Mouse (Mus musculus) lung, postnatal 4 days (tissue): Measurements from ENCODE around the gene Six1.
"Not testable (repeated sequence)": the region's sequence is repeated elsewhere in the genome, so short reads cannot be mapped to it uniquely, and the experiment has no call there.

ENCODE experiments used
- DNase-seq, 2 experiments: peaks; one replicate each; pipeline ENCODE4 v3.0.0; 2021

Gene Six1

GRCm38 (mm10) chr12:73034901-73035895, 18.5 kb downstream of the Six1 start:
- DNase-seq, result no peak

DNA sequence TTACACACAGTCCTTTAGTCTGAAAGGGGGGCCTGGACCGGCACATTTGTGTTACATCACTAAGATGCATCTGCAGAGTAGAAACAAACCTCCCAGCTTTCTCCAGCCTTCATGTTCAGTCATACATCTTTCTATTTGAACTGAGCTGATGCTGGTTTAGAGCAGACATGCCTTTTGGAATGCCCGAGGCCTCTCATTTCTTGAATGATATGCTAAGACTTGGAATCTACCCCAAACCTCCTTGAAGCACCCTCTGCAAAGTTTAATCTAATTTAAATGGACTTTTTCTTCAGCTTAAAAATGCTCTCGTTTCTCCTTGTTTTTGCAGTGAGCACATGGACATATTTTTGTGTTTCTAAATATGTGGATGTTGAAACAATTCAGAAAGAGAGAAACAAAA, 21.0 kb downstream of the Six1 start:
- DNase-seq, result no peak

DNA sequence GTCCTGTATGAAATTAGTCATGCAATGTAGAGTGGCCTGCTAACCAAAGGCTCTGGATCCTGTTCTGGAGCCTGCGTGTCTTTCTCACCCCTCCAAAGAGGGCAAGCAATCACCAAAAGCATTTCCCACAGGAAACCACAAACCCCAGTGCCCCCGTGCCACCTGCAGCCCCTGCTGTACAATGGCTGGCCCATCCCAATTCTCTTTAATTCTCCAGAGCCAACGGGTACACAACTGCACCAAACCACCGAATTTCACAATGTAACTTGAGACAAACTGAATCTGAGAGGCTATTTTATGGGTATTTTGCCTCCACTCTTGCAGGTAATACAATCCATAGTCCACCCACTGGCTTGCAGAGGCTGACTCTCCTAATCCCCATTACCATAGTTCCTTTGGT, 22.4 kb downstream of the Six1 start:
- DNase-seq, result no peak

DNA sequence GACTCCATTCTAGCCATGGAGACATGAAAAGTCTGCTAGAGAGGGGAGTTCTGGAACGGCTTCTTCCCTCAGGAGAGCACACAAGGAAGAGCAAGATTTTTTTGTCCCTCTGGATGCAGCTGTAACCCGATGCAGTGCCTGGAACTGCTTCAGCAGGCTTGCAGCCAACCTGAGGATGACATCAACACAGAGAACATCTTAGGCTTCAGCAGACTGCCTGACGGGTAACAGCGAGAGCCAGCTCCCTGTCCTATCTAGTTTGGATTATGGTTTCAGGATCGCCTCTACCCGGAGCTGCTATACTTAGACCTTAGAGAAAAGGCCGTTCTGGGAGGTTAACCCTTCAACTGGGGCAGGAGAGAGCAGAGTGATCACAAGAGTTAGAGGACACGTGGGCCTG, 28.2 kb downstream of the Six1 start:
- DNase-seq, result peak; percentile 46 to 70

DNA sequence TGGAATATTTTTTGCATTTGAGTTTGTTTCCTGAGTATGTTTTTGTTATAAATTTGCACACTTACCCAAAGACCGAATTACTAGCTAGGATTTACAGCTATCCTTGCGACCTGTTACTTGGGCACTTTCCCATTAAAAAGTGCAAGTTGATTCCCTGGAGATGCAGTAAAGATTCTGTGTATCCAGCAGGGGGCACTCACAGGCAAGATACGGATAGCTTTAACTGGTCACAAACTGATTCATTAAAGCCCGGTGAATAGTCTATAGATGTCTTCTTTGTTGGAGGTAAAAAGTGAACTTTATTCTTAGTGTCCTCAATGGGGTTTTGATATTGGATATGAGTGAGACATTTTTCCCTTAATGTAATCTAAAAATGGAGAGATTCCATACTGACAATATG, 32.7 kb downstream of the Six1 start:
- peak in 1 of 2 experiments; percentile 75 for DNase-seq

DNA sequence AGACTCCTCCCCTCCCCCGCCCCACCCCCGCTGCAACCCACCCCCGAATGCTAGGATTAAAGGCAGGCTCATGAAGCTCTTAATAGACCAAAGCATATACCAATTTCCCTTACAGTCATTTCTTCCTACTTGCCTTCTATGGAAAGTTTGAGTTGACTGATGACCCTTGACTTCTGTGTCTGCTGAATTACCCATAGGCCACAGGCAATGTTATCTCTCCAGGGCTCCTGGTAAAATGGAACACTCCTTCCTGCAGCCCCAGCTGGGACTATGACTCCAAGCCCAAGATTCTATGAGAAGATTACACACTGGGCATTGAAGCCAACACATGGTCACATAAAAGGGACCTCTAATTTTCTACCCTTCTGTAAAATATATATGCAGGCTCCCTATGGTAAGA, 33.3 kb downstream of the Six1 start:
- no peak for DNase-seq

DNA sequence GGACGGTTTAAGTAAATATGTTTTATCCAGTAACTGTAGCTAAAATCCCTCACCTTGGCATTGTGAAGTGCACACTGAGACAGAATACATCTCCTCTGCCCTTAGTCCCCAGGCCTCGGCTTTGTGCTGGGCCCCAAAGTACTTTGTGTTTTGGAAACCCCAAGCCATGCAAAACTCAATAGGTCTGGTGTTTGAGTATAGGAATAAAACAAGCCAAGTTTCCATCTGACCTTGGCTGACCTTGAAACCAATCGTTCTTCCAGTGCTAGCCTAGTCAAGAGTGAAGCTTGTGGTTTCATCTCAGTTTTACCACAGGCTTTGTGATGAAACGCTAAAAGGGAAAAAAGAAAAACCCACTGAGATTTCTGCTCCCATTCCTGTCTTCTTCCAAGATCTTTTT, 34.8 kb downstream of the Six1 start:
- no peak for DNase-seq

DNA sequence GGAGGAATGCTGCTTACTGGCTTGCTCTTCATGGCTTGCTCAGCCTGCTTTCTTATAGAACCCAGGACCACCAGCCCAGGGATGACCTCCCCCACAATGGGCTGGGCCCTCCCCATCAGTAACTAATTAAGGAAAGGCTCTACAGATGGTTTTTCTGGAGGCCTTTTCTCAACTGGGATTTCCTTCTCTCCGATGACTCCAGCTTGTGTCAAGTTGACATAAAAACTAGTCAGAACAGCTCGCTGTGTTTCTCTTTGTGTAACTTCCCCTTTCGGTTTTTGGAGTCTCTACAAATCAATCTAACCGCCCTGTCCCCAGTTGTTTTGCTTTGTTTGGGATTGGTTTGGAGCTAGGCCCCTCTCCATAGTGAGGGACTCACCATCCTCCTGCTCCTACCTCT, 37.5 kb downstream of the Six1 start:
- DNase-seq, result no peak

DNA sequence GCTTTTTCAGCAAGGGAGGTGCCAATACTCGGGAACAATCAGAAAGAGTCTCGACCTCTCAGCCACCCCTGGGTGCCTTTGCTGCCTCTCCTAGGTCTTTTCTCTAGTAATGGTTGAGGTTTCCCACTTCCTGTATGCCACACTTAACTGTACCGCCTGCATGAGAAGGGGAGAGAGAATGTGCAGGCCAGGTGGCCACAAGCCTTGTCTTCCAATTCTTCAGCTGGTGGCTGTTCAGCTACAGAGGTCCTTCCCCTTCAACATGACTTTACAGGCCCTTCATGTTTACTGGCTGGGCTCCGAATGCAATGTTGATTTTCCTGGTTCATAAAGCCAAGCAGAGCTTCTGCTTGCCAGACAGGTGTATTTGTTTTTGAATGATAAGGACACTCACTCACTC, 39.4 kb downstream of the Six1 start:
- DNase-seq, result no peak

DNA sequence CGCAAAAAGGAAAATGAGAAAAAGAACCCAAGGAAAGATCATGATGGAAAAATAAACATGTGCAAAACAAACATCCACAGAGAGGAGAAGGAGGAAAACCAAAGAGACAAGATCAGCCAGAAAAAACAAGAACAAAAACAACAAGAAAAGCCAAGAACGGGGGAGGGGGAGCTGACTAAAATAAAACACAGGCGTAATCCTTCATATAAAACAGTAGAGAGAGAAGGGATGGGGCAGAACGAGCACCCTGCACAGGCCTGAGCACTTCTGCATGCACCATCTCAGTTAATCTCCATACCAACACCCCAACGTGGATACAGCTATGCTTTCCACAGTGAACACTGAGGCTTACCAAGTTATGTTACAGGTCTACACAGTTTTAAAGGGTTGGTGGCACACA, 40.9 kb downstream of the Six1 start:
- DNase-seq, result no peak

DNA sequence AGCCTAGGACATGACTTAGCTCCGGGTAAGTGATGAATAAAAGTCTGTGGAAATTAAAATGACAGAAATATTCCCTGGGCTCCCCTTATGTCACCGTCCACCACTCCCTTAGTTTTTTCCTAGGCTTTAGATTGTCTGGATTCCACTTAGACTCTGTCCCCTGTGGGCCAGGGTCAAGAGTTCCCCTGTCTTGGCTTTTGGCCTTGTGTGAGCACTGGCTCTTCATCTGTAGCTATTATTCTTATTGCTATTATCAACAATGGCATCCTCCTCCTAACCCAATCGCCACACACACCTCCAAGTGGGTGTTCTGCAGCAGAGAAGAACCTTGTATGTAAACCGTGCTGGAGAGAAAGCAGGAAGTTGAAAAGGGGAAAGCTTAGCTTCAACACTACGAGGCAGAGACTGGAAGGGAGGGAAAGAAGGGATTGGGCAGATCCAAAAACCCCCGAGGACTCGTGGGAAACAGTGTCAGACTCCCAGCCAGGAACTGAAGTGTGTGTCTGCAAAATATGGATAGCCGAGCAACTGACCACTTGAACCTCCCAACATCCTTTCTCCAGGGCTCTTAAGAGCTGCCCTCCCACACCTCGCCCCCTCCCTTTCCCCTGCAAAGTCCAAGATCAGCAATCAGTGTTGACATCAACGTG, 41.4 kb downstream of the Six1 start:
- no peak for DNase-seq

GRCm38 (mm10) chr12:73002903-73003302, 50.8 kb downstream of the Six1 start:
- not testable (repeated sequence) for DNase-seq

DNA sequence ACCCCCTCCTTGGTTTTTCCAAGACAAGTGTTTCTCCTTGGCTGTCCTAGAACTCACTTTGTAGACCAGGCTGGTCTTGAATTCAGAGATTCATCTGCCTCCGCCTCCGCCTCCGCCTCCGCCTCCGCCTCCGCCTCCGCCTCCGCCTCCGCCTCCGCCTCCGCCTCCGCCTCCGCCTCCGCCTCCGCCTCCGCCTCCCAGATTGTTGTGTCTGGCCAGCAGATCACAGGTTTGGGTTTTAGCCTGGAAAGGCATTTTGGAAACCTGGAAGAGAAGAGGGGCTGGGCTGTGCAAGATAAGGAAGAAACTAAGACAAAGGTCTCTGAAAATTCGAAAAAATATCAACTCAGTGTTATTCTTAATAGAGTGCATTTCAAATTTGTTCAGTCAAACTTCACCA, 51.4 kb downstream of the Six1 start:
- peak; percentile 57 to 60 for DNase-seq

DNA sequence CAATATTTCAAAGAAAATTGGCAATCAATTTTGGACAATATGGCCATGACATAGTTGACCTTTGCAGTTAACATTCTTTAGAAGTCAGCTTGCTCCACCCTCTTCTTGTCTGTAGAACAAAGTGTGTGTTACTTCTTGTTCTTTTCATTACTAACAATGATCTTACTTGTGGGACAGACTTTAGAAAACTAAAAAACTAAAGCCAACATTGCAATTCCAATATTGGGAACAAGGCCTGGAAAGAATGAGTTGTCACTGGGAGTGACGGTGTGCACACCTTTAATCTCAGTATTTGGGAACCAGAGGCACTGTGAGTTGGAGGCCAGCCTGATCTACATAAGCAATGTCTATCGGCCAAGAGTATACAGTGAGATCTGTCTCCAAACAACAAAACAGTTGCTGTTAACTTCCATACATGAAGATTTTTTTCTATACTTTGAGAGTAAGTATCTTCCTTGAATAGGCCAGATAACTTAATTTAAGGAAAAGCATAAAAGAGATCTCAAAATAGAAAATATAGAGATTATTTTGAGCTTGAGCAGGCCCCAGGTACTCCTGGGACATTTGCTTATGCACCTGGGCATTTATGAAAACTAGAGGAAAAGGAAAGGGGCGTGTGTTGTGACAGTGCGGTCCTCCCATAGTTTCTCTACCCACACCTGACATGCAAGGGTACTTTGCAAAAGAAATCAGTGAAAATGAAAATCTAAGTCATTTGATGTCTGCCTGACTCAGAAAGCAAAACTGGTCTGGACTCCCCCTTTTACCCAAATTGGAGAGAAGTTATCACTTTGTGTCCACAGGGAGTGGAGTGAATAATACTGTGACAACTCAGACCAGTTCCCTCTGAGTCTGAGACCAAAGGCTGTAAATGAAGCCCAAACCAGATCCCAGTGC, 55.3 kb downstream of the Six1 start:
- no peak for DNase-seq

GRCm38 (mm10) chr12:72996646-72997045, 57.0 kb downstream of the Six1 start:
- no peak for DNase-seq
